Mouse (Mus musculus) lung, embryonic 14.5 days (tissue): ENCODE measurements around the gene Cnih3. TPM values are rescaled to one million over a fixed set of nuclear protein-coding genes. Genes with fewer than 3 reads are reported as not detected.

Source experiments
- ATAC-seq: fragments of 200-750 bp; cut with Nextera tagmentation; 2 replicates; pipeline ENCODE4 v1.8.0; 2017; ENCODE audit warnings: mild to moderate bottlenecking, moderate TSS enrichment, moderate library complexity; ENCODE audit not compliant: insufficient read depth
- DNase-seq: peaks from one replicate; pipeline ENCODE4 v3.0.0-alpha.2; 2015
- H3K27ac ChIP-seq: fragments of 300-500 bp; sonication (generic); 2 replicates; pipeline ENCODE4 v1.5.1; 2014; ENCODE audit warnings: low read depth, mild to moderate bottlenecking, moderate library complexity
- H3K27me3 ChIP-seq: fragments of 300-500 bp; sonication (generic); 2 replicates; pipeline ENCODE4 v1.6.1; 2014; ENCODE audit warnings: low read length, control low read depth; ENCODE audit not compliant: insufficient read depth
- H3K36me3 ChIP-seq: fragments of 300-500 bp; sonication (generic); 2 replicates; pipeline ENCODE4 v1.6.1; 2014; ENCODE audit warnings: control low read depth; ENCODE audit not compliant: insufficient read depth
- H3K4me1 ChIP-seq: fragments of 300-500 bp; sonication (generic); 2 replicates; pipeline ENCODE4 v1.6.1; 2014; ENCODE audit warnings: antibody characterized with exemption, control low read depth; ENCODE audit not compliant: insufficient read depth
- H3K4me2 ChIP-seq: fragments of 300-500 bp; sonication (generic); 2 replicates; pipeline ENCODE4 v1.6.1; 2014; ENCODE audit warnings: mild to moderate bottlenecking
- H3K4me3 ChIP-seq: fragments of 300-500 bp; sonication (generic); 2 replicates; pipeline ENCODE4 v1.5.1; 2014; ENCODE audit warnings: low read depth, low read length
- H3K9ac ChIP-seq: fragments of 300-500 bp; sonication (generic); 2 replicates; pipeline ENCODE4 v1.6.1; 2014
- H3K9me3 ChIP-seq: fragments of 300-500 bp; sonication (generic); 2 replicates; pipeline ENCODE4 v1.6.1; 2016; ENCODE audit warnings: low read depth, low read length, control low read depth
- CTCF ChIP-seq: IDR thresholded peaks from 2 replicates; pipeline ENCODE4 v1.5.1; 2016; ENCODE audit warnings: antibody characterized with exemption, low read depth
- WGBS: fragments of 180-500 bp; shearing (Covaris S2); extraction: QIAGEN DNeasy Blood & Tissue Kit; methylation state at CpG from one replicate; pipeline ENCODE4 v1.1.7; 2014; 5-methylcytosine and 5-hydroxymethylcytosine counted together
- polyA plus RNA-seq: library from polyadenylated mRNA; unstranded; fragments of >200 nt; fragmentation: Nextera tagmentation; extraction: Ambion mirVana; gene quantifications from 2 replicates; pipeline ENCODE4 v1.2.1, GENCODE M21; 2014

Cnih3 gene
- polyA plus RNA-seq, 1 experiment from 2014 or later: not detected

GRCm38 (mm10) chr1:181368789-181369570 lies 16.6 kb downstream of the Cnih3 start:
- no peak for TF ChIP-seq CTCF

DNA sequence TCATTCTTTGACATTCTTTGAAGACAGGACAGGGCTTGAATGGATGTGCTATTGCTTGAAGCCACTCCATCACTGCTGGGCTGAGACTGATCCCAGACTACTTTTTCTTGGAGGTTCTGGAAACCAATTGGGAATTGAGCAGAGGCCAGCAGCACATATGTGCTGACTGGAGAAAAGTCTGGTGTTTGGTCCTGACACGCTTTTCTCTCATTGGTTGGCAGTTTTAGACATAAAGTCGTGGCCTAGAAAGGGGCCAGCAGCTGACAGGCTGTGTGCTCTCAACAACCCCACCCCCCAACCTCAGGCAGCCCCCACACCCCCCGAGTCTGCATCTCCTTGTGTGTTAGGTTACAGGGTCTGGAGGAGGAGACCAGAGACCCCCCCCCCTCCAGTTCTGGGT lies 17.9 kb downstream of the Cnih3 start:
- Histone ChIP-seq H3K36me3 (no peaks in the 10 kb centered on the region), H3K4me2 (no peak overlapping the region), H3K27me3 (no peaks in the 10 kb centered on the region), H3K4me1 (0 out of 2 replicates have a peak, but pooled peaks cover 4% of the 10 kb centered on the region), H3K9ac (no peak overlapping the region), H3K4me3 (no peak overlapping the region), H3K9me3 (no peaks in the 10 kb centered on the region), H3K27ac (no peak overlapping the region)
- 29% methylated on average over 3 of the region's 3 CpGs for WGBS
- DNase-seq (peak; percentile 43), ATAC-seq (peak; percentile 56; the same call in 1 of the 2 replicates)
- no peak for TF ChIP-seq CTCF

More at GRCm38 (mm10) chr1:181368789-181369570, 16.6 kb downstream of the Cnih3 start:
- WGBS: 22% methylated on average over 3 of the region's 3 CpGs
- Histone ChIP-seq H3K4me1 (0 out of 2 replicates have a peak, but pooled peaks cover 4% of the 10 kb centered on the region), H3K27me3 (no peaks in the 10 kb centered on the region), H3K4me3 (no peak overlapping the region), H3K36me3 (no peaks in the 10 kb centered on the region), H3K9ac (no peak overlapping the region), H3K9me3 (no peaks in the 10 kb centered on the region), H3K4me2 (no peak overlapping the region), H3K27ac (no peak overlapping the region)
- ATAC-seq: peak; percentile 60; the same call in 1 of the 2 replicates
- DNase-seq: peak; percentile 4

- Histone ChIP-seq H3K4me3 (no peak overlapping the region), H3K27ac (no peak overlapping the region), H3K36me3 (no peaks in the 10 kb centered on the region), H3K4me1 (0 out of 2 replicates have a peak, but pooled peaks cover 4% of the 10 kb centered on the region), H3K9me3 (no peaks in the 10 kb centered on the region), H3K9ac (no peak overlapping the region), H3K4me2 (no peak overlapping the region), H3K27me3 (no peaks in the 10 kb centered on the region)
- no peak for TF ChIP-seq CTCF
- no peak for DNase-seq
- WGBS: 58% methylated on average over 4 of the region's 4 CpGs
- no peak for ATAC-seq
These were observed 18.8 kb downstream of the Cnih3 start for GRCm38 (mm10) chr1:181371226-181371625.

DNA sequence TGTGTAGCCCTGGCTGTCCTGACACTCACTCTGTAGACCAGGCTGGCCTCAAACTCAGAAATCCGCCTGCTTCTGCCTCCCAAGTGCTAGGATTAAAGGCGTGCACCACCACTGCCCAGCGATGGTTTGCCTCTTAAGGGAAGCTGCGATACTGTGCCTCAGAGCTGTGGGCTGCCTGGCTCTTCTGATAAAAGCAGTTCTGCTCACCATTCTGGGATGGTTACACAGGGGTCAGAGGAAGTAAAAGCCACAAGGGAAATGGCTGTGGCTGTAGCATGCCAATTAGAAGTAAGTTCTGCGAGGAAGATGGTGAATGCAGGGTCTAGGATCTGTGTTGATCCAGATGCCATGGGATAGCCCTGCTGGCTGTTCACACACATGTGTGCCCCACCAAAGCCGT lies 19.9 kb downstream of the Cnih3 start:
- H3K4me2 ChIP-seq: no peak overlapping the region
- no peak overlapping the region for H3K9ac ChIP-seq
- H3K36me3 ChIP-seq: no peaks in the 10 kb centered on the region
- 69% methylated on average over 6 of the region's 6 CpGs for WGBS
- no peak for ATAC-seq
- no peak overlapping the region for H3K27ac ChIP-seq
- 0 out of 2 replicates have a peak, but pooled peaks cover 4% of the 10 kb centered on the region for H3K4me1 ChIP-seq
- no peak for DNase-seq
- no peaks in the 10 kb centered on the region for H3K9me3 ChIP-seq
- H3K4me3 ChIP-seq: no peak overlapping the region
- TF ChIP-seq CTCF: no peak
- H3K27me3 ChIP-seq: no peaks in the 10 kb centered on the region

GRCm38 (mm10) chr1:181374627-181375374 lies 22.4 kb downstream of the Cnih3 start:
- ATAC-seq (no peak), DNase-seq (no peak)
- H3K4me1 ChIP-seq: no peaks in the 10 kb centered on the region
- TF ChIP-seq CTCF: no peak
- H3K27ac ChIP-seq: no peak overlapping the region
- H3K4me2 ChIP-seq: no peak overlapping the region
- H3K9me3 ChIP-seq: no peaks in the 10 kb centered on the region
- H3K9ac ChIP-seq: no peak overlapping the region
- no peaks in the 10 kb centered on the region for H3K27me3 ChIP-seq
- 62% methylated on average over 9 of the region's 9 CpGs for WGBS
- no peak overlapping the region for H3K4me3 ChIP-seq
- no peaks in the 10 kb centered on the region for H3K36me3 ChIP-seq

- H3K27ac ChIP-seq: no peak overlapping the region
- DNase-seq (no peak), ATAC-seq (no peak)
- no peak overlapping the region for H3K4me3 ChIP-seq
- H3K9me3 ChIP-seq: no peaks in the 10 kb centered on the region
- no peak for TF ChIP-seq CTCF
- no peaks in the 10 kb centered on the region for H3K4me1 ChIP-seq
- WGBS: 63% methylated on average over 8 of the region's 8 CpGs
- H3K4me2 ChIP-seq: no peak overlapping the region
- no peaks in the 10 kb centered on the region for H3K36me3 ChIP-seq
- no peaks in the 10 kb centered on the region for H3K27me3 ChIP-seq
- H3K9ac ChIP-seq: no peak overlapping the region
These were observed 24.0 kb downstream of the Cnih3 start for GRCm38 (mm10) chr1:181376431-181376830.

GRCm38 (mm10) chr1:181379664-181380063 lies 27.2 kb downstream of the Cnih3 start:
- H3K4me1 ChIP-seq: no peaks in the 10 kb centered on the region
- H3K27ac ChIP-seq: no peak overlapping the region
- no peak overlapping the region for H3K4me2 ChIP-seq
- ATAC-seq (peak; percentile 31; the same call in 1 of the 2 replicates), DNase-seq (peak; percentile 79)
- no peaks in the 10 kb centered on the region for H3K9me3 ChIP-seq
- WGBS: 18% methylated on average over 8 of the region's 8 CpGs
- H3K27me3 ChIP-seq: no peaks in the 10 kb centered on the region
- H3K4me3 ChIP-seq: no peak overlapping the region
- no peak overlapping the region for H3K9ac ChIP-seq
- TF ChIP-seq CTCF: peak; percentile 94
- H3K36me3 ChIP-seq: no peaks in the 10 kb centered on the region
